Mouse (Mus musculus): Measurements from ENCODE around the gene Gm42420. TPM values are rescaled to one million over a fixed set of nuclear protein-coding genes. Genes with fewer than 3 reads are reported as not detected.

The Gm42420 gene
- not detected in 2 replicates for polyA plus RNA-seq (2012; ENCODE audit: low replicate concordance)

GRCm38 (mm10) chr6:39585517-39585916 lies at the start of gene Gm42420:
Gene Gm42420 (plus strand): TSS chr6:39585753.

GRCm38 (mm10) chr6:39557723-39558261 lies 27.8 kb upstream of the Gm42420 start, which contains the start of gene Dennd2a:
Gene Dennd2a (minus strand): TSS chr6:39557867.

GRCm38 (mm10) chr6:39573791-39574554 lies 11.6 kb upstream of the Gm42420 start, which contains the start of gene Adck2:
Gene Adck2 (plus strand): TSS chr6:39573873.

GRCm38 (mm10) chr6:39592401-39593214 lies 7.1 kb downstream of the Gm42420 start, which contains the start of gene Ndufb2:
Gene Ndufb2 (plus strand): TSS chr6:39592574.

Other genes starting within 250 kb of the Gm42420 start
- gene Slc37a3, start 208.1 kb upstream of the Gm42420 start, polyA plus RNA-seq (2012; ENCODE audit: low replicate concordance): 6.0 and 9.6 TPM in 2 replicates
- gene Rab19, start 204.6 kb upstream of the Gm42420 start, polyA plus RNA-seq (2012; ENCODE audit: low replicate concordance): 1.4 and 4.1 TPM in 2 replicates
- 145 and 152 TPM in 2 replicates for gene Mkrn1, start 165.3 kb upstream of the Gm42420 start, polyA plus RNA-seq (2012; ENCODE audit: low replicate concordance)
- 1.1 and 1.2 TPM in 2 replicates for gene Dennd2a, start 27.9 kb upstream of the Gm42420 start, polyA plus RNA-seq (2012; ENCODE audit: low replicate concordance)
- 20.6 and 37.4 TPM in 2 replicates for gene Adck2, start 11.9 kb upstream of the Gm42420 start, polyA plus RNA-seq (2012; ENCODE audit: low replicate concordance)
- 111 and 180 TPM in 2 replicates for gene Ndufb2, start 6.8 kb downstream of the Gm42420 start, polyA plus RNA-seq (2012; ENCODE audit: low replicate concordance)
- 3.1 and 3.2 TPM in 2 replicates for gene Braf, start 139.7 kb downstream of the Gm42420 start, polyA plus RNA-seq (2012; ENCODE audit: low replicate concordance)
- 2.7 and 10.5 TPM in 2 replicates for gene Mrps33, start 225.2 kb downstream of the Gm42420 start, polyA plus RNA-seq (2012; ENCODE audit: low replicate concordance)